Mouse (Mus musculus) cerebral cortex, adult 2 months (tissue): ENCODE measurements around the gene Hba-x.

Source experiments
- WGBS: fragments of 180-500 bp; shearing (Covaris S2); methylation state at CpG from one replicate; pipeline ENCODE4 v1.1.7; 2018; 5-methylcytosine and 5-hydroxymethylcytosine counted together

Hba-x gene

DNA sequence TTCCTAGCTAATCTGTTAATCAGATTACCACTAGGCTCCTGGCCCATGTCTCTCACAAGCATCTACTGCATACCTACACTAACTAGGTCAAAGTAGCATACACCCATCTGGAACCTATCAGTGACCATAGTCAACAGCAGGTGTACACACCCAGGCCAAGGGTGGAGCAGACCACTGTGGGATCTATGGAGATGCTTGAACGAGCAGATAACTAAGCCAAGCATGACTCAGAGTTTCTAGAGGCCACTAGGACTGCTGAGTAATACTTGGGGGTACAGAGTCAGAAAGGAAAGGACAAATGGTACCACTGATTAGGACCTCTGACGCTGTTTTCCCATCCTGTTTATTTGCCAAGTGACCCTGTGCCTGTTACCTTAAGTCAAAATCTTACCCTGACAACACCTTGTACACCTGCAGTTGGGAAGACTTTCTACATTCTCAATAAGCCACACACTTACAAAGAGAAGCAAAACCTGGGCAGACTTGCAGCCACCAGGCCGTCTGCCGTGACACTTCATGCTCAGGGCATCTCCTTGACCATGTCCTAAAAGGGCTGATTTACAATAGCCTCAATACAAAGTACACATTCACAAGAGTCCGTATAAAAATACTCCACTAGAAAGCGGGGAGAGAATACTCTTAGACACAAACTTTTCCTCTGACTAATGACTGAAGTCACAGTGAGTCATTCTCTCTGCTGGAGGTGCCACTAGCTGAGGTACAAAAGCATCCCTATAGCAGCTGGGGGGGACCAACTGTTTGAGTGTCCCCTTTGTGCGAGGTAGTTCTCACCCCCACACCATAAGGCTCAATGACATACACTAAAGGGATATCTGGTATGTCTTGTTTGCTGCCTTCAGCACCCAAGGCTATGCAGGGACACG is 25.1 kb upstream of the Hba-x start:
- WGBS: 68% methylated on average over 8 of the region's 8 CpGs

DNA sequence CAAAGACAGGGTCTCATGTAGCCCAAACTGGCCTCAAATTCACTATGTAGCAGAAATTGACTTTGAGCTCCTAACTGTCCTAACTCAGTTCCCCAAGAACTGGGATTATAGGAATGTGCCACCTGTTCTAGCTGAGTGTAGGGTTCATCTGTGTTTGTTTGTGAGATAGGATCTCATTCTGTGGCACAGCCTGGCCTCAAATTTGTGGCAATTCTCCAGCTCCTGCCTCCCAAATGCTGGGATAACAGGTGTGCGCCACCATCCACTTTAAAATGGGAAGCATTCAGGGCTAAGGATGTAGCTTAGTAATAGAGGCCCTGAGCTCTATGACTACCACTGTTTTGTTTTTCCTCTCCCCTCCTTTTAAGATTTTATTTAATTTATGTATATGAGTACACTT is 23.1 kb upstream of the Hba-x start:
- WGBS: 100% methylated on average over 1 of the region's 1 CpGs

DNA sequence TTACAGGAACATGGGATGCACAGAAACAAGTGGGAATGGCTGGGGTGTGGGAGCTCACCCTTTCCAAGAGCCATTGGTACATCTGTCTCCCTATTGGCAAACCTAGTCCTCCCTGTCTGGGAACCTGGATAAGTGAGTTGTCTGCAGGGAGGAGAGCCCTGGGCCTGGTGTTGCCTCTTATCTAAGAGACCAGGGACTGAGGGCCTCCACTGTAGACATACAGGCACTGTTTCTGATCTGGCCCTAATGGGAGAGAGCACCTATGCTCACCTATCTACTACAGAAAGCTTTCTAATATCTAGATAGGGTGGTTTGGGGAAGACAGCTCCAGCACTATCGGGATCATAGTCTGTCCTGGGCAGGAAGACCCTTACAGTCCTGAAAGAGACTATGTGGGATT is 20.1 kb upstream of the Hba-x start:
- WGBS: 98% methylated on average over 1 of the region's 1 CpGs

DNA sequence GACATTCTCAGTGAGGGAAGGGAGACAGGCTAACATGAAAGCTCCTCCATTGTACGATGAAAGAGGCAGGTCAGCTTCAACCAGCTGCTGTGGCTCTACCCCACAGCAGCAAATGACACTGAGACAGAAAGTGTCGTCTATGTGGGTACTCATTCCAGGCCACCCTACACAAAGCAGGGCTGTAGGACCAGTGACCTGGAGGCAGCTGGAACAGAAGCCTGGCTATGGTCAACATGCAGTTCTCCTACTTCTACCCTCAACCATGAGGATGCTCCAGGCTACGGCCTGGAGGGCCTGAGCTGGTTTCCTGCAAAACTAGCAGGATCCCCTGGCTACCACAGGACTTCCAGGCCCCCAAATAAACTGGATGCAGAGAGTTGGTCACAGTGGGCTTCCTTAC is 19.6 kb upstream of the Hba-x start:
- 91% methylated on average over 3 of the region's 3 CpGs for WGBS

DNA sequence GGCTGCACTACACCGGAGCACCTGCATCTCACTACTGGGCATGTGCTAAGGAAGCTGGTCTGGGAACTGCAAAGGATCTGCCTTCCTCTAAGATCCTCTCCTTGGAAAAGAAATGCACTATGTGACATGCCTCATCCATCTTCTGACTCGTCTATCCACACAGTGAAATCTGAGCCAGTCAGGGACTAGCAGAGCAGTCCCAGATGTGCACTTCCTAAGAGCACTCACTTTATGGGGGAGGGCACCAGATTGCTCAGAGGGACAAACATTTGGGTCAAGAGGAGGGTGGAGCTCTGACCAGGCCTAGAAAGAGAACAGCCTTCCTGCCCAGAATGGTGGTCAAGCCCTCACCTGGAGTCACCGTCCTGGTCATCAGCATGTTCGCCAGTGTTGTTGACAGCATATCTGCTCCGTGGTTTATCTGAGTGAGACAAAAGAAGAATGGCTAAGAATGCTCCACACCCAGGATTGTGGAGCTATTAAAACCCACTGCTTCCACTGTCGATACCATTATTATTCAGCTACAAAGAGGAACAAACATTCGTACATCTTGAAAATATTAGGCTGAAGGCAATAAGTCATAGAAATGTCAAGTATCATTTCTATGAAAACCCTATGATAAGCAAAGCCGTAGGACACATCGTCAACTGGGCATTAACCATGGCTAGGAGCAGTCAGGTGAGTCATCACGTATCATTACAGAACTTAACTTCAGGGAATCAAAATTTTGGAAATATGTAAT is 13.4 kb upstream of the Hba-x start:
- WGBS: 92% methylated on average over 10 of the region's 10 CpGs

DNA sequence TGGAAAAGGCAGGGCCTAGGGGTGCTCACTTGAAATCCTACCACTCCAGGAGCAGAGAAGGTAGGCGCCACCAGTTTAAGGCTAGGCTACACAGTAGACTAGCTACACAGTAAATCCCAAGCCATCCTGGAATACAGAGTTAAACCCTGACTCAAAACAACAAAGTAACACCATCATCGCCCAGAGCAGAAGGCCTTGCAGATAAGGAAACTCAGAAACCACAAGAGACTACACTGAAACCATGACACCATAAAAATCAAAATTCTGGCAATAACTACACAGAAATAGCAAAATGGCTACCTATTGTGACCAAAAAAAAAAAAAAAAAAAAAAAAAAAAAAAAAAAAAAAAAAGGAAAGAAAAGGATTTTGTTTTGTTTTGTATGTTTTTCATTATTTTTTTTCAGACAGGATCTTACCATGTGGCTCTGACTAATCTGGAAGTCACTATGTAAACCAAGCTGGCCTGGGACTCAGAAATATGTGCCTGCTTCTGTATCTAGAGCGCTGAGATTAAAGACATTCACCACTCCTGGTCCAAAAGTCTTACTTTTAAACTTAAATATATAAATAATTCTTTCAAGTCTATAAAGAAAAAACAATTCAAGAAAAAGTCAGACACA is 11.0 kb upstream of the Hba-x start:
- 83% methylated on average over 3 of the region's 3 CpGs for WGBS

DNA sequence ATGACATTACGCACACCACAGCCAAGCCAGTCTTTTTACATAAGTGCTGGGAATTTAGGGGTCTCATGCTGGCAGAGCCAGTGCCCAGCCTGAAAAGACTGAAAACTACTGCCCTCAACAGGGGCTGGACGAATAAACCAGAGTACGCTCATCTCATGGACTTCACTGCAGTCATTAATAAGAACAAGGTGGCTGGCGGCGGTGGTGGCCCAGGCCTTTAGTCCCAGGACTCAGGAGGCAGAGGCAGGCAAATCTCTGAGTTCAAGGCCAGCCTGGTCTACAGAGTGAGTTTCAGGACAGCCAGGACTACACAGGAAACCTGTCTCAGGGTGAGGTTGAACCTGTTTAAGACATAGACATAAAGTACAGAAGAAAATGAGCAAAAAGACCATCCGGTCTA is 10.0 kb upstream of the Hba-x start:
- 87% methylated on average over 6 of the region's 6 CpGs for WGBS

DNA sequence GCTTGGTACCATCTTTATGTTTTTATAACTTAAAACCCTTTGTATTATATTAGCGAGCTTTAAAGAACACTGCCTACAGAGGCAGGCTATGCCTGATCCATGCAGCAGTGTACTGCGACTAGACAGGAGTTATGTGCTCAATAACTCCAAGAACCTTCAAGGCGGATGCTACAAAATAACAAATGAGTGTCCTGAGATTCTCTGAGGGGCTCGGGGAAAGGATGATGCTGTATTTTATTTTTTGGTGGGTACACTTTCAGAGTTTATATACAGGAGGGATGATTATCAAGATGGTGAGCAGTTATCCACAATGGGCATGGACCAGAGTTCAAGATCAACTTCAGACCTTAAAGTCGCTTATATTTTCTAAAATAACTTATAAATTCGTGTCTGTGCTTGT is 9.4 kb upstream of the Hba-x start:
- 15% methylated on average over 6 of the region's 6 CpGs for WGBS

DNA sequence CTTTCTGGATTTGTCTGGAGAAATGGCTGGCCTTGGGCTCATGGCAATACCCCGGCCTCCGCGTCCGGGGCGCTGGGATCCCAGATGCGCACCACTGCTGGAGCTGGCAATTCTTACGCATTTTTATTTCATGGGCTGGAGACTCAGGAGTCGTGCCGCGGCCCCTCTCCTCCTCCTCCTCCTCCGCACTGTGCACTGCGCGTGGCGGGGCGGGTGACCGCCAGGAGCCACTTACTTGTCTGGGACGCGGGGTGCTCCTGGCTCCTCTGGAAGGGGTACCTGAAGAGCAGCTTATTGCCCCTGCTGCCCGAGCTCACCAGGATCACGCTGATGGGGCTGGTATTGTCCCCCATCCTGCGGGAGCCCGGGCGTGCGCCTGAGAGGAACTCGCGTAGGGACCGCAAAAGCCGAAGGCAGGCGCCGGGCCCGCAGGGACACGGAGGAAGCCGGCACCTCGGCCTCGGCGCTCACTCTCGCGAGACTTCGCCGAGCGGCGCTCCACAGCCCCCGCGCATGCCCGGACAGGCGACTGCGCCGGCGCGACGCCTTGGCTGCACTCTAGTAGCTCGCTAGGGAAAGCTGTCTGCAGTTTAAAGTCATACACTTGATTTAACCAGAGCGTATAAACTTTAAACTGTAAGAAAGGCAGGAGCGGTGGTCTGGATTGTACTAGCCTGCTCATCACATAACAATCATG is 8.9 kb upstream of the Hba-x start, which contains the start of gene Nprl3:
Nprl3 (minus strand) TSS at position 520 of the 697 bp plus-strand sequence.
- under 1% methylated on average over 54 of the region's 54 CpGs for WGBS

DNA sequence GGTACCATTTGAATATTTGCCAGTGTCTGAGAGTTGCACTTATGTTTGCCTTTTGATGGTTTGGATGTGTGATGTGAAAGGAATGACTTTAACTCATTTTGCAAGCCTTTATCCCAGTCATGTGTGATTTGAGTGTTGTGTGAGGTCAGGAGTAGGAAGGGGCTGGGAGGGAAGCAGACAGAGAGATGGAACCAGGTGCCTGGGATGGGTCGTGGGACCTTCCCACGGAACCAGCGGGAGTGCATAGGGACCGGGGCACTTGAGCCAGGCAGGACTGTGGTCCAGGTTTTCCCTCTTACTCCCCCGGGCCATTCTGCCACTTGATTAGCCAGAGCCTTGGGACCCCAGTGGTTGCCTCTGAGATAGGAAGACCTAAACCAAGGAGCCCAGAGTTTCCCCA is 8.2 kb upstream of the Hba-x start:
- WGBS: 22% methylated on average over 5 of the region's 5 CpGs

DNA sequence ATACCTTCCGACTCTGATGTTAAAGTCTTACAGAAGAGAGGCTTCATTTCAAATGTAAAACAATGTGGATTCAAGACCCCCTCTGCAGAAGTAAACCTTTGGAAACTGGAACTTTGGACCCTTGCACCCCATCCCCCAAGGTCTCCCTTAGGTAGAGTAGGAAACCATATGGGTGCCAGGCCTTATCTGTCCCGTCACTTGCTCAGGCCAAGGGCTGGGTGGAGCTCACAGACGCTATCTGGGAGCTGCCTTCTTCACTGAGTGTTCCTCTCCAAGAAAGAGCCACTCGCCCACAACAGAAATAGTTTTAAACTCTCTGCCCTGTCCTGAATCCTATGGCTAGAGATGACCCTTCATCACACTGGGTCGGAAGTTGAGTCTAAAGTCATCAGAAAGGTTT is 7.2 kb upstream of the Hba-x start:
- 86% methylated on average over 5 of the region's 5 CpGs for WGBS

DNA sequence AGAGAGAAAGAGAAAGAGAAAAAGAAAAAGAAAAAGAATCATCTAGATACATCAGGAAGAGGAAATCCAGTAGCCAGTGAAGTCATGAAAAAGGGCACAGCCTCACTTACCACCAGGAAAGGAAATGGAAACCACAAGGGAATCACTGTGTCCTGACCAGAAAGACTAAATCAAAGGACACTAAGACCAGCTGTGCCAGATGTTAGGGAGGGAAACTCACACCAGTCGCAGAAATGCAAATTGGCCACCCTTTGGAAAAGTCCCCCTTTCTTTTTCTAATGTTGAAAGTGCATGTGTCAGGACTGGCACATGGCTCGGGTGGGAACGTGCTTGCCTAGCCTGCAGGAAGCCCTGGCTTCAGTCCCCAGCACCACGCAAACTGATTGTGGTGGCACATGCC is 5.0 kb upstream of the Hba-x start:
- 51% methylated on average over 4 of the region's 4 CpGs for WGBS

DNA sequence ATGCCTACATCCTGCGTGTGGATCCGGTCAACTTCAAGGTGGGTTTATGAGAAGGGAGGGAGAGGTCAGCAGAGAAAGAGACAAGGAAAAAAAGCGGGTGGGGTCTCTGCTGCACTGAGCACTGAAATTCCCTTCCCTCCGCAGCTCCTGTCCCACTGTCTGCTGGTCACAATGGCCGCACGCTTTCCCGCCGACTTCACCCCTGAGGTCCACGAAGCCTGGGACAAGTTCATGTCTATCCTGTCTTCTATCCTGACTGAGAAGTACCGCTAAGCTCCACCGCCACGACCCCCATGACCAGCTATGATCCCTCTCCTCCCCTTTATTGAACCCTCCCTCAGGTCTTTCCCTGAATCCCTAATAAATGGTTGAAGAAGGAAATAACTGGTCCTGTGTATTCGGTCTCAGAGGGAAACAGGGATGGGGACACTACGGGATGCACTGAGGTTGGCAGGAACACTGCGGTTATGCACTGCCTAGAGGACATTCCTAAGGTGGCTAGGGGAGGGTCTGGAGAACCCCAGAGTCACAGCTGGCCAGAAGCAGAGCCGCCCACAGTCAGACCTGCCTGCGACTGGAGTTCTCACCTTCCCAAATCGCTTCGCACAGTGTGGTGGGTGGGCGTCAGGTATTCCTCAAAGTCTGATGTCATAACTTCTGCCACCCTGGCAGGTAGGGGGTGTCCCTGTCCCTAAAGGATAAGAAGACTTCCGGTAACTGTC is 1.7 kb downstream of the Hba-x start:
- whole genome bisulfite sequencing: 80% methylated on average over 21 of the region's 21 CpGs

DNA sequence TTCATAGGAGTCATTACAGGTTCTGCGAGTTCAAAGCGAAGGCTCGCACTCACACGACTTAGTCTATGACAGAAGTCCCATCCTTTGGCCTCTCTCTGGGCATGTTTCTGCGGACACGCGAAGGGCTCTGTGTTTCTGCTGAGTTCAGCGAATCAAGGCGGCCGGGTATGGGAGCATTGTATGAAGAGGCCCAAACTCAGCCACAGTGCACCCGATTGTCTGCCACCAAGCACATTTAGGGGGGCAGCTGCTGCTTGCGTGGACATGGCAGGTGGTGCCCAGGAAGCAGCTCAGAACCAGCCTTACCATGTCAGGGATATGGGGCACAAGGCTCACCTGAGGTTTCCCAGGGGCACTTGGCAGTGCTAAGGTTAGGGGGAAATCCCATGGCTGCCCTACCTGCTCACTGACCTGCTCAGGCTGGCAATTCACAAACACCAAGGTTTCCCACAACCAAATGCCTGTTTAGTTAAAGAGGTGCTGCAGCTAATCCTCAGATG is 2.3 kb downstream of the Hba-x start:
- 82% methylated on average over 12 of the region's 12 CpGs for WGBS

DNA sequence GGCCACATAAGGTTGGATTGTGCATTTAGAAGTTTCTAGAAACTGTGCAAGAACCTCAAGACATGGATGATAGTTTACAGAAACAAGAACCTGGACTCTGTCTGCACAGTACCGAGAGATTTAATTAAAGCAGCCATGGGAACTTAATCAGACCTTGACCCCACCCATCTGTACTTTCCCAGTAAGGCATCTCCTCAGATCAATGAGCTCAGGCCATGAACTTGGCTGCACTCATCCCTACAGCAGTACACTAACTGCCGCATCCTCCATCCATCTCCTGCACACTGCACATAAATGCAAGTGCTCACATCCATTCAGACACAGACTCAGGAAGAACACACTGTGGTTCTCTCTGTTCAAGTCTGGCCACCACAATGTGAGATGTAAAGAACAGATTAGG is 4.4 kb downstream of the Hba-x start:
- 85% methylated on average over 2 of the region's 2 CpGs for WGBS

DNA sequence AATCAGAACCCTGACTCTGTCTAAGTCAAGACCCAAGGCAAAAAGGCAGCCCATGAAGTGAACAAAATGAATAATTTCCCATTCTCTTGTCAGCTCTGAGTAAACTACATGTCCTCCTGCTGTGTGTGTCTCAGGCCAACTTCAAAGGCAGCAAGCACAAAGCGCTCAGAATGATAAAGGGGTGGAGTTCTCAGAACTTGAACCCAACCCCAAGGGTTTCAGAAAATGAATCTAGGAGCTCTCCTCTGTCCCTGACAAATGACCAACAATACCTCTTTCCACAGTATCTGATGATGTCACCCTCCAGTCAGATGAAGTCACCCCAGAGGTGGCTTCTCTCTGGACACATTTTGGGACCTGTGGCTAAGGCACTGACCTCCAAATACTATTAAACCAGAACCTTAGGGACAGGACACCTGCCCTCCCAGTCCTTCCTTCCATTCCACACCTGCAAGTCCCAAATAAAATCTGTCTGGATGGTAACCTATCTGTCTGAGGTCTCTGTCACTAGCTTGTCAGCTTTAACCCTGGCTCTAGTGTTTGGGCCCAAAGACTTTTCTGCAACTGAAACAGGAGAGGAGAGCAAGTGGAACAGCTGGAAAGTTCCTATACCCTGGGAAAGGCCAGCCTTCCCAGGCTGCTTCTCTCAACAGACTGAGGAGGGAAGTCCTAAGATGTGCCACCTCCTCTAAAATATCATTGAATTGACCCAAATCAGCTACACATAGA is 5.4 kb downstream of the Hba-x start:
- WGBS: 90% methylated on average over 1 of the region's 1 CpGs

DNA sequence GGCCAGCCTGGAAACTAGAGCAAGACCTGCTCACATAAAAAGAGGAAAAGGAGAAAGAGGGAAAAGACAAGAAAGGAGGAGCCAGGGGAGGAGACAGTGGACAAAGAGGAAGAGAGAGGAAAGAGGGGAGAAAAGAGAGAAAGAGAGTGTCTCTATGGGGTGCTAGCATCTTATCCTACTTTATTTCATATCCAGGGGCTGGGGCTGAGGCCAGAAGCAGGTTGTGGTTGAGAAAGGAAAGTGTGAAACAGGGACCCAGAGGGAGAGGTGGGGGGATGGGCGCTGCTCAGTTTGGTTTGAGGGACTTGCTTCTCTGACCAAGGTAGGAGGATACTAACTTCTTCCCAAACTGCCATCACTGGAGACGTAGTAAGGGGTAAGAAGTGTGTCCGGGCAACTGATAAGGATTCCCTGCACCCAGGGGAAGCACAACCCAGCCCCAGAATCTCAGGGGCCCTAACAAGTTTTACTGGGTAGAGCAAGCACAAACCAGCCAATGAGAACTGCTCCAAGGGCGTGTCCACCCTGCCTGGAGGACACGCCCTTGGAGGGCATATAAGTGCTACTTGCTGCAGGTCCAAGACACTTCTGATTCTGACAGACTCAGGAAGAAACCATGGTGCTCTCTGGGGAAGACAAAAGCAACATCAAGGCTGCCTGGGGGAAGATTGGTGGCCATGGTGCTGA is 7.0 kb downstream of the Hba-x start, which contains the start of gene Hba-a1:
Hba-a1 (plus strand) TSS at position 421 of the 687 bp plus-strand sequence.
- 78% methylated on average over 1 of the region's 5 CpGs for WGBS

DNA sequence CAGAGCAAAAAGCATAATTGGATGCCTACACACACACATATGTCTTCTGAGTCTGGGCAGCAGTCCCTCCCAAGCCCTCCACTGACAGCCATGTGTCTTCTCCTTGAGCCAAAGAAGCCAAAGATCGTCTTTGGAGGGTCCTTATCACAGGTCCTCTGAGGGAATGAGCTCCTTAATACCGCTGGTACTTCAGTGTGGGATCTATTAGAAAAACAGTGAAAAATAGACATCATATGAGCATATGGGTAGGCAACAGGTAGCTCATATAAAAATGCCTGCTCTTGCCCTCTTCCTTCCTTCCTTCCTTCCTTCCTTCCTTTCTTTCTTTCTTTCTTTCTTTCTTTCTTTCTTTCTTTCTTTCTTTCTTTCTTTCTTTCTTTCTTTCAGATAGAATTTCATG is 8.4 kb downstream of the Hba-x start:
- 66% methylated on average over 2 of the region's 2 CpGs for WGBS

DNA sequence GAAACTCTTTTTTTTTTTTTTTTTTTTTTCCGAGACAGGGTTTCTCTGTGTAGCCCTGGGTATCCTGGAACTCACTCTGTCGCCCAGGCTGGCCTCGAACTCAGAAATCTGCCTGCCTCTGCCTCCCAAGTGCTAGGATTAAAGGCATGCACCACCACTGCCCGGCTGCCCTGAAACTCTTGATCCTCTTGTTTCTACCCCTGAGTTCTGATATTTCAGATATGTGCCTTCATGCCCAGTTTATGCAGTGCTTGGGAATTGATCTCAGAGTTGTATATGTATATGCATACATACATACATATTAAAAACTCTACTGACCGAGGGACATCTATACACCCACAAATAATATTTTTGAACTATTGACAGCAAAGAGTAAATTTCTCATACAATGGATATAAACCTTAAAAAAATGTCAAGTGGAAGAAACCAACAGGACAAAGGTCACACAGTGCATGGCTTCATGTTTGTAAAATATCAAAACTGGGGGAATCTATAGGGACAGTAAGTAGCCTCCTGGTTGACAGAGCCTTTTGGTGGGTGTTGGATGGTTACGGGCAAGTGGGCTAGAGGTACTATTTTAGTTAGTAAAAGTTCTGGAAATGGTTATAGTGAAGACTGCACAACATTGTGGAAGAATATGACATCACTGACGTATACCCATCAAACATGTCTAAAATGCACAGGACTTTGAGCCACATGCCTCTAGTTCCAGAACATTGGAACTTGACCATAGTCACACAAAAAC is 9.0 kb downstream of the Hba-x start:
- 79% methylated on average over 7 of the region's 7 CpGs for WGBS
